Mouse (Mus musculus) midbrain, embryonic 16.5 days (tissue): Measurements from ENCODE around the gene Arhgap25. TPM values are rescaled to one million over a fixed set of nuclear protein-coding genes. Genes with fewer than 3 reads are reported as not detected.

Experiments
- ATAC-seq: fragments of 200-750 bp; cut with Nextera tagmentation; 2 replicates; pipeline ENCODE4 v1.8.0; 2017; ENCODE audit warnings: moderate TSS enrichment
- H3K27ac ChIP-seq: fragments of 300-500 bp; sonication (generic); 2 replicates; pipeline ENCODE4 v1.5.1; 2014; ENCODE audit warnings: mild to moderate bottlenecking, low read length, mixed read lengths
- H3K27me3 ChIP-seq: fragments of 300-500 bp; sonication (generic); 2 replicates; pipeline ENCODE4 v1.6.1; 2014; ENCODE audit warnings: low read depth, low read length, mixed read lengths; ENCODE audit not compliant: control insufficient read depth, insufficient read depth
- H3K36me3 ChIP-seq: fragments of 300-500 bp; sonication (generic); 2 replicates; pipeline ENCODE4 v1.6.1; 2014; ENCODE audit warnings: mild to moderate bottlenecking, low read length, moderate library complexity, mixed read lengths; ENCODE audit not compliant: control insufficient read depth, insufficient read depth
- H3K4me1 ChIP-seq: fragments of 300-500 bp; sonication (generic); 2 replicates; pipeline ENCODE4 v1.6.1; 2014; ENCODE audit warnings: mild to moderate bottlenecking, low read length, mixed read lengths; ENCODE audit not compliant: control insufficient read depth, insufficient read depth
- H3K4me2 ChIP-seq: fragments of 300-500 bp; sonication (generic); 2 replicates; pipeline ENCODE4 v1.6.1; 2014; ENCODE audit warnings: mild to moderate bottlenecking, low read length, mixed read lengths
- H3K4me3 ChIP-seq: fragments of 300-500 bp; sonication (generic); 2 replicates; pipeline ENCODE4 v1.5.1; 2014; ENCODE audit warnings: low read depth, mild to moderate bottlenecking, low read length, moderate library complexity, mixed read lengths
- H3K9ac ChIP-seq: fragments of 300-500 bp; sonication (generic); 2 replicates; pipeline ENCODE4 v1.6.1; 2014; ENCODE audit warnings: low read depth, low read length, mixed read lengths
- H3K9me3 ChIP-seq: fragments of 300-500 bp; sonication (generic); replicated peaks from 2 replicates; pipeline ENCODE4 v1.6.1; 2014; ENCODE audit warnings: mild to moderate bottlenecking, low read length, mixed read lengths; ENCODE audit not compliant: control insufficient read depth, poor library complexity, severe bottlenecking
- WGBS: fragments of 180-500 bp; shearing (Covaris S2); extraction: QIAGEN DNeasy Blood & Tissue Kit; methylation state at CpG from one replicate; pipeline ENCODE4 v1.1.7; 2014; 5-methylcytosine and 5-hydroxymethylcytosine counted together
- polyA plus RNA-seq: library from polyadenylated mRNA; unstranded; fragments of >200 nt; fragmentation: Nextera tagmentation; extraction: Ambion mirVana; gene quantifications from 2 replicates; pipeline ENCODE4 v1.2.1, GENCODE M21; 2015

The Arhgap25 gene
- polyA plus RNA-seq, 1 experiment from 2014 or later, result 0.99 TPM

GRCm38 (mm10) chr6:87426954-87427353, 106.1 kb downstream of the Arhgap25 start:
- Histone ChIP-seq H3K9ac (no peak overlapping the region), H3K36me3 (no peaks in the 10 kb centered on the region), H3K4me1 (peaks cover 3% of the 10 kb centered on the region; the same call in 1 of the 2 replicates), H3K4me2 (no peak overlapping the region), H3K27me3 (no peaks in the 10 kb centered on the region), H3K9me3 (no peaks in the 10 kb centered on the region), H3K27ac (no peak overlapping the region), H3K4me3 (no peak overlapping the region)
- ATAC-seq, result no peak
- WGBS, result 66% methylated on average over 5 of the region's 5 CpGs

- Histone ChIP-seq H3K9me3 (no peaks in the 10 kb centered on the region), H3K27ac (no peak overlapping the region), H3K27me3 (no peaks in the 10 kb centered on the region), H3K4me1 (peaks cover 3% of the 10 kb centered on the region; the same call in 1 of the 2 replicates), H3K4me2 (peak overlapping the region; percentile 47), H3K4me3 (peak overlapping the region; percentile 23; the same call in 1 of the 2 replicates), H3K9ac (no peak overlapping the region), H3K36me3 (no peaks in the 10 kb centered on the region)
- ATAC-seq, result no peak
- WGBS, result 54% methylated on average over 19 of the region's 19 CpGs
Observed at GRCm38 (mm10) chr6:87424037-87424816, 108.8 kb downstream of the Arhgap25 start.

DNA sequence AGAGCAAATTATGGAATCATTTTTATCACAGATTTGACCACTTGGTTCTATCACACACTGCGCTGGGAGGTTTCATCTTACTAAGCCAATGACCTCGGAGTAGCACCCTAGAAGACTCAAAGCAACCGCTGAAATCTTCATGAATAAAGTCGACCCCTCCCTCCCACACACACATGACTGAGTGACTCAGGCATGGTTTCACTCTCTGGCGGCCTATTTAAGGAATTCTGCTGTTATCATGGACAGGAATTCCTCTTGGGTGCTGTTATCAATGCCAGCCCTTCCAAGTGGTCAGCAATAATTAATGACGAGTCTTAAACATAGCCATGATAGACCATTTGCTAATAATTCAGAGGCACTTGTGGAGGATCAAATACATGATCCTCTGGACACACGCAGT, 110.8 kb downstream of the Arhgap25 start:
- Histone ChIP-seq H3K27me3 (no peaks in the 10 kb centered on the region), H3K9me3 (no peaks in the 10 kb centered on the region), H3K4me2 (no peak overlapping the region), H3K4me3 (no peak overlapping the region), H3K27ac (no peak overlapping the region), H3K9ac (no peak overlapping the region), H3K4me1 (peaks cover 3% of the 10 kb centered on the region; the same call in 1 of the 2 replicates), H3K36me3 (no peaks in the 10 kb centered on the region)
- ATAC-seq, result no peak
- 86% methylated on average over 7 of the region's 7 CpGs for WGBS

DNA sequence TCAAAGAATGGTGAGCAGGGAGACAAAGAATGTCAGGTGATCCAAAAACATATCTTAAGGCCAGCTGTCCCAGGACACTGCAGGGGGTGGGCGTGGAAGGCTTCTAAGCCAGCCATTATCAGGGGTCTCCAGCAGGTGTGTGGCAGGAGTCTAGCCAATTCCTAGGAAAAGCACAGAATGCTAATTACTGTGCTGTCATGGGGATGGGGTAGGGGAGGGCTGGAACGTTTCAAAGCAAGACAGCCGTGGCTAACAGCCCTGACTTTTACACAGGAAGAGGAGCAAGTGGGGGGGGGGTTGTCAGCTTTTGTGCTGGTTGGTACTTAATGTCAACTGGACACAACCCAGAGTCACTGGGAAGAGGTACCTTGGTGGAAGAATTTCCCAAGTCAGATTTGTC, 121.0 kb downstream of the Arhgap25 start:
- Histone ChIP-seq H3K27me3 (no peaks in the 10 kb centered on the region), H3K4me2 (no peak overlapping the region), H3K36me3 (no peaks in the 10 kb centered on the region), H3K4me1 (no peaks in the 10 kb centered on the region; the same call in 1 of the 2 replicates), H3K9ac (no peak overlapping the region), H3K27ac (no peak overlapping the region), H3K4me3 (no peak overlapping the region), H3K9me3 (no peaks in the 10 kb centered on the region)
- WGBS, result 25% methylated on average over 3 of the region's 3 CpGs
- ATAC-seq, result no peak

Other genes with a start within 250 kb of the Arhgap25 start
- gene Antxr1, start 197.4 kb downstream of the Arhgap25 start, polyA plus RNA-seq, result 2.7 and 3.0 TPM in 2 replicates
- not detected in 2 replicates for gene Gkn1, start 182.3 kb downstream of the Arhgap25 start, polyA plus RNA-seq
- not detected in 2 replicates for gene Gkn2, start 159.9 kb downstream of the Arhgap25 start, polyA plus RNA-seq
- 0.76 and 0.88 TPM in 2 replicates for gene Gkn3, start 144.3 kb downstream of the Arhgap25 start, polyA plus RNA-seq
- gene Bmp10, start 104.3 kb downstream of the Arhgap25 start, polyA plus RNA-seq, result not detected in 2 replicates
- gene Prokr1, start 57.5 kb upstream of the Arhgap25 start, polyA plus RNA-seq, result 1.6 and 2.8 TPM in 2 replicates
- 7.1 and 7.7 TPM in 2 replicates for gene Aplf, start 138.9 kb upstream of the Arhgap25 start, polyA plus RNA-seq
- gene Efcc1, start 197.6 kb upstream of the Arhgap25 start, polyA plus RNA-seq, result 4.6 and 5.5 TPM in 2 replicates
- gene Gp9, start 244.8 kb upstream of the Arhgap25 start, polyA plus RNA-seq, result 0.50 and 0.66 TPM in 2 replicates